Mouse (Mus musculus) gonadal fat pad, adult 2 months (tissue): Measurements from ENCODE around the gene Ntng2. TPM values are rescaled to one million over a fixed set of nuclear protein-coding genes. Genes with fewer than 3 reads are reported as not detected.

Experiments used
- DNase-seq: peaks from one replicate; pipeline ENCODE4 v3.0.0-alpha.2; 2012; ENCODE audit warnings: low read depth
- polyA plus RNA-seq: library from polyadenylated mRNA; depleted of rRNA; stranded (reverse); fragments of >200 nt; gene quantifications from 2 replicates; pipeline ENCODE4 v1.2.3, GENCODE M21; 2012; rRNA removed

The Ntng2 gene
- 18.3 and 18.8 TPM in 2 replicates for polyA plus RNA-seq

DNA sequence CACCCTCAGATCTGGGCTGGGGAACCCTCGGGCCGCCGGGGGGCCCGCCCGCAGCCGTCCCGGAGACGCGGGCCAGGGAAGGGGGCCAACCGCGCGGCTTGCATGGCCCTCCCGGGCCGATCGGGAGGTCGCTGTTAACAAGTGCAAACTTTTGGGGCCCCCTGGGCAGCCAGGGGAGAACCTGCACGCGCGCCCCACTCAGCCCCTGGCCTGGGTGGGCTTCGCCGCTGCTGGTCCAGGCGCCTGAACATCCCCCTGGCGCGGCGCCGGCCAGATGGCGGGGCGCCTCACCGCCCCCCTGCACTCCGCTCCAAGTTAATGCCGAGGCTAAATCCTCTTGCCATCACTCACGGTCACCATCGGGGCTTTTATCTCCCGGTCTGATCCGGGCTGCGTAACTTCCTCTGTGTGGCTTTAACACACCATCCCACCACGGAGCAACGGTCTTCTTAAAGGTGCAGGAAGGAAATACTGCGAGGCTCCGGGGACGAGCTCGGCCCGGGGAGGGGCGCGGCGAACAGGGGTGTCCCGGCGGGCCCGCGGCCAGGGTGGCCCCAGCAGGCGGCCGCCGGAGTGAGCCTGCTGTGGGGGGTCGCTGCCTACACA is at the start of gene Ntng2:
TSS of gene Ntng2 (minus strand) at position 407 of the 606 bp plus-strand sequence.
- DNase-seq: no peak

DNA sequence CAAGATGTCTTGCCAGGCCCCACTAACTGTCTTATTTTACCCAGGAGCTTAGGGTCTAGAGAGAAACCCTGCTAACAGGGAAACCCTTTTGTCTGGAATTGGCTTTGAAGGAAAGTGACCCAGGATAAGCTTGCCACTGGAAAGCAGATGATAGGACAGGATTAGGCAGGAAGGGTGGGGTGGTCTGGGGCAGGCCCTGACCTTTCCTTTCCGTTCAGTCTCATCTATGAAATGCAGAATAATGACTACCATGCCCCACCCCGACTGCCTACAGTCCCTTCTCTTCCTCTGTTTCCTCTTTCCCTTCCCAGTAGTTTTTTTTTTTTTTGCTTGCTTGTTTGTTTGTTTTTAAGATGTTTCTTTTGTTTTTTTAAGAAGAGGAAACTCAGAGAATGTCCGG is 42.8 kb upstream of the Ntng2 start:
- DNase-seq: no peak

DNA sequence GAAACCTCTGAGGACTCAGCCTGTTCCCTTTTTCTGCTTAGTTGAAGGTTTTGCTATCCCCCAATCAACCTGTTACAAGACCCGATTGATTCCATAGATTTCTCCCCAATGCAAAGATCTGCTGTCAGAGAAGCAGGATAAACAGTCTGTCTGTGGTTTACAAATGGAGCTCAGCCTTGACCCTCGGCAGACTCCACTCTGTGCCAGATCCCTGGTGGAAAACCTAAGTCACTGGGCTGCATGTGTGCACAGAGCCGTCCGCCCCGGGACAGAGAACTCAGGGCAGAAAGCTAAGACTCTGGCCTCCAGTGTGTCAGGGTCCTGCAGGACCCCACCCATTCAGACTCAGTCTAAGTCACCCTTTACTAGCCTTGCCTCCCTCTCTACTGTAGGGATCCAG is 34.8 kb upstream of the Ntng2 start:
- no peak for DNase-seq

DNA sequence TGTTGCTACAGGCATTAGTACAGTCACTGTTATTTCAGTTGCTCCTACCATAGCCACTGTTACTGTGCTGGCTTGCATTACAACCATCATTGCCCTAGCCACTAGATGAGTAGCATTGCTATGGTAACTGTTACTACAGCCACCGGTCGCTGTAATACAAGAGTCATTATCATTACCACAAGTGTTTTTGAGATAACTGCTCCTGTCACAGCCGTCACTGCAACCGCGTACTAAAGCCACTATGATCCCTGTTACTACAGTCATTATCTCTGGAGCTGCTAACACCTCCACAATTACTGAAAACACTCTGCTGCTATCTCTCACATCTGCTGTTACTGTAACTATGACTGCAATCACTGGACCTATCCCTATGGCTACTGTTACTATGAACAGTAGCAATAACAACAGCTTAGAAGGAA is 24.9 kb upstream of the Ntng2 start:
- no peak for DNase-seq

DNA sequence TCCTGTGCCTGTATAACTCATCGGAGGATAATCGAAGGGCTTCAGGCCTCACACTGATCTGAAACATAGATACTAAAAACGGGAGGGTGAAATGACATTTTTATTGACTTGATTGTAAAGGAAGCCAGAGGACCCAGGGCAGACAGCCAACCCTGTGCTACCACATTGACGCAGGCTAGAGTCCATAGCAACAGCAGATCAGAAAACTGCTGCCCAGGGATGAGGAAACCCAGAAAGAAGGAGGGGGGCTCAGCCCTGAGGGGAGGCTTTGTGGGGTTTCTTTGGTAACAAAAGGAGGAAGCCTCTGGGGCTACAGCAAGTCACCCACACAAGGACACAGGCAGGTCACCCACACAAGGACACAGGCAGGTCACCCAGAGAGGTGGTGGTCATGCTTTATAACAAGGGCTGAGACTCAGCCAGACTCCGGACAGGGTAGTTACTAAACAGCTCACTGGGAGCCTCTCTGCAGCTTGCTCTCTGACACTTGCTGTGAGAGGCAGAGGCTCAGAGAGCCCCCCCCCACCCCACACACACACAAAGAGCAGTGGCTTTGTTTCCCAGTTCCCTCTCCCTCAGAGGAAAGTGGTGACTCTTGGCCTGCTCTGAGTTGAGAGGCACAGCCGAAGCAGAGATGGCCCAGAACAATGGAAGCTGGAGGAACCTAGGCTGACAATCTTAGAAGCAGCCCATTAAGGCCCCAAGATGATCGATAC is 19.2 kb upstream of the Ntng2 start:
- no peak for DNase-seq

DNA sequence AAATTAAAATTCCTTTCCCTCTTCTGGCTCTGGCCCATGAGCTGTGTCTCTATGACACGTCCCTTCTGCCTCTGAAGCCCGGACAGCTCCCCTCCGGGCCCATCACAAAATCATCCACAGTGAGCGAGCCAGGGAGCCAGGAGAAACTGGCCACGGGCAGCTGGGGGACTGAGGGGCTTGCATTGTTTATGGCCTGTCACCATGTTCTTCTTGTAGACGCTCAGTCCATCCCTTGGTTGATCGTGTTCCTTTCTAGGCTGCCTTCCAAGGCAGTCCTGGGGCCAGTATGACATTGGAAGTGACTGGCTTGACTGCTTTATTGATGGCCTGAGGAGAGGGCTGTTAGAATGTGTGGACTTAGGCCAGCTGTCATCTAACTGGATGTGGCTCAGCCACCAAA is 18.3 kb upstream of the Ntng2 start:
- no peak for DNase-seq

DNA sequence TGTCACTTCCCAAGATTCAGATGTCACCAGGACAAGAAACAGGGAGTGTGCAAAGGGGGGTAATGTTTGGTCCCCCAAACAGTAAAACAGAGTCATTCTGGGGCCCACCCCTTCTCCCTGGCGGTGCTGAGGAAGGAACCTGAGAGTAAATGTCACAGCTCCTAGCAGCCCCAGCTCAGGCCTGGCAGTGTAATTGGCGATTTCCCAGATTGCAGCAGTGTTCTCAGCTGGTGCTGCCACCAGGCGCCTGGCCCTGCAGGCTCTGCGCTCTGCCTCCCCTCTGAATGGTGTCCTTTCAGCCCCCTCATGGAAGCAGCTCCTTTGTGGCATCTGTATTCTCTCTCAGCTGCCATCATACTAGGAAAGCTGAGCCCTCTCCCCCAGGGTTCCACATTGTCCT is 14.0 kb upstream of the Ntng2 start:
- DNase-seq: no peak

DNA sequence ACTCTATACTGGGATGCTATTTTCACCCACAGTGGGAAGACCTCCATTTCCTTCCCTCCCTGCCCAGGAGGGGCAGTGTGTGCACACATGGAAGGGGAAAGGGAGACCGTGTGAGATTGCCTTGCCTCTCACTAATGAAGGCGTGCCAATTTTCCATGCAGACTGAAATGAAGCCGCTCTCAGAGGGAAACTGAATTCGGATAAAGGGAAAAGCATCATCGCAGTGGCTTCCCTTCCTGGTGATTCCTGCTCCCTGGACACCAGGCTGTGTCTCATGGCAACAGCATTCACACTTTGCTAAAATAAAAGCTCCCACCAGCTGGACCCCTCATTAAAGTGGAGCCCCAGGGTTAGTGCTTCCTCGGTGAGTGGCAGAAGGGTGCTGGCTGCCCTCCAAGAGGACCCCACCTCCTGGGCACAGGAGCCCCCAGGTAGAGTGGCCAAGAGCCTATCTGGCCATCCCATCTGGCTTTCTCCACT is 9.7 kb upstream of the Ntng2 start:
- DNase-seq: no peak

DNA sequence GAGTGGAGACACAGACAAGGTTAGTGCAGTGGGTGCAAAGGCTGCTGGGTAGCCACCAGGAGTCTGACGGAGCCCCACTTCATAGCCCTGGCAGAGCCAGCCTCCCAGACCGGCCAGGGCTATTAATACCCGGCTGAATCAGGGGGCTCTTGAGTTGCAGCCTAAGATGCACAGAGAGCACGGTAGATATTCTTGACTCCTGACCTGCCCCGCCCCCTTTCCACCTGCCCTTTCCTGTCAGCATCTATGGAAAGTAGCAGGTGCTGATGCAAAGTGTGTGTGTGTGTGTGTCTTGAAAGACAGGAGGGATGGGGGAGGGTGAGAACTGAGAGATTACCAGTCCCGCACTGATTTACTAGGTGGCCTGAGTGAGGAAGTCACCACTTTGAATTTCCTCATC is 8.3 kb upstream of the Ntng2 start:
- DNase-seq: no peak

DNA sequence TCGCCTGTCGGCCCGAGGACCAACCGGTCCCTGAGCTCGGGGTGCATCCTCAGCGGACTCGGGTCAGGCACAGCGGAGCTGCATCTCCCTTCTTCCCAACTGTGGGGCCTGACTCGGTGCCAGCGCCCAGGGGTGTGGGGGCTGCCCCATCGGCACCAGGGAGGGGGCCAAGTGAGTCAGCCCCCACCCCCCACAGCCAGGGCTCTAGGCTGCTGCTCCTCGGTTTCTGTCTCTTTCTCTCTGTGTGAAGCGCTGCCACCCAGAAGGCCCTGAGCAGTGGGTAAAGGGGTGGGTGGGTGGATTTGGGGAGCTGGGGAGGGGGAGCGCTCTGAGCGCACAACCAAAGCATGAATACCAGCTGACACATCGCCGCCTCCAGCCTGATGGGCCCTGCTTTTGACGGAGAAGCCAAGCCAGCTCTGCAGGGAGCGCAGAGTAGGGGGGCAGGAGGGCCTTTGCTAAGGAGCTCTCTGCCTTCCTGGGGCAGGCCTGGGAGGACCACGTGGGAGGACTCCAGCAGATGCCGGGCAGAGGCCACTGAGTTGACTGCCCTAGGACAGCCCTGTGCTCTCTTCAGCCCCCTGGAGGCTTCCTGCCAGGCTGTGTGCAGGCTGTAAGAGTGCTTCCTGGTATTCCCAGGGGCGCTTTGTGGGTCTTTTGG is 530 bp upstream of the Ntng2 start:
- no peak for DNase-seq

DNA sequence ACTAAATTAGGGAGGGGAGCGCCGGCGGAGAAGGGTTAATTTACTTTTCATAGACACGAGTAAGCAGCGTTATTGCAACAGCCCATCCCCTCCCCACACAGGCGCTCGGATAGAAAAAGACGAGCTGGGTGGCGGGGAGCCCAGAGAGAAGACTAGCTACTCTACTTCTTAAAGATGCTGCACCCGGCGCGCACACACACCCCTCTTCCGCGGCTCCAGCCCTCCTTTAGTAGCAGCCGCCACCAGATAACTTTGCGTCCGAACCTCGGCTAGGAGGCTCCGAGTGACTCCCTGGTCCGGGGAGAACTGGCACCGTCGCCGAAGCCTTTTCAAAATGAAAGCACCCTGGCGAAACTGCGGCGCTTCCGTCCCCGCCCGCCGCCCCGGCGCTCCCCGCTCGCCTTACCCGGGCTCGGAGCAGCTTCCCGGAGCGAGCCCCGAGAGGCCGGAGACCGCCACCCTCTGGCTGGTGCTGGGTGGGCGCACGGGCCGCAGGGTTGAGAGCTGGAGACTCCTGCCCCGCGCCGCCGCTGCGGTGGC is 676 bp downstream of the Ntng2 start:
- DNase-seq: no peak

DNA sequence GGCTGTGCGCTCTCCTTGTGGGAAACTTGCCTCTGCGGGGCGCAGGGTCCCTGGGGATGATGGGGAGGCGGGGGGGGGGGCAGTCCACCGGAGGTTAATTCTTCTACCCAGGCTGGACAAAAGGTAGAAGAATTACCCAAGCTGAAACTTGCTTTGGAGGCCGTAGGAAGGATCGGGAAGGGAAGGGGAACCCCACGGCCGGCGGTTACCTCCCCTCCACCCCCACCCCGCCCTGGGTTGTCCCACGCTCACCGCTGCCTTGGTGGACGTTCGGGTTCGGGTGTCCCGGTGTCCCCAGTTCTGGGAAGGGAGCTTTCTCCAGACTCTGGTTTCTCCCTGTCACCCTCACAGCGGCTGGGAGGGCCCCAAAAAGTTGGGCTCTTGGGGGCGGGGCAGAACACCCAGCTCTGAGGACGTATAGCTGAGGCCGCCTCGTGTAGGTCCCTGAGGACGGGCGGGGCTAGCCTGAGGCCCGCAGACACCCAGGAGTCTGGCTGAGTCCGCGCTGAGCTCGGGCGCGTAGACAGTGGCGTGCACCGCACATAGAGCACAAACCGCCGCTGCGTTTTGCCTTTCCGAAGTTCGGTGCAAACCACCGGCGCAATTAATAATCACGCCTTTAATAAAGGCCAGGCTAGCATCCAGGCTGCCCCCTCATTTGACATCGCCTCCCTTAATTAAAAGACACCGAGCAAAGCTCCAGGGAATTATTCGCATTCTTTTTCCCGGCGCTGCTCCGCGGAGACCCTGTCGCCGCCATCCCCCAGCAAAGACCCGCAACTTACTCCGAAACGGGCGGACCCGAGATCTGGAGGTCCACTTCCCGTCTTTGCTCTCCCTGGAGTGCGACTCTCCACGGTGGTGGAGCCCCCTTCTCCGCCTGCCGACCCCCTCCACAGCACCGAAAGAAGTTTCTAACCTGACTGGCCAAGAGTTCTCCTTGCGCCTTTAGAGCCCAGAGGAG is 1.4 kb downstream of the Ntng2 start:
- DNase-seq: no peak

DNA sequence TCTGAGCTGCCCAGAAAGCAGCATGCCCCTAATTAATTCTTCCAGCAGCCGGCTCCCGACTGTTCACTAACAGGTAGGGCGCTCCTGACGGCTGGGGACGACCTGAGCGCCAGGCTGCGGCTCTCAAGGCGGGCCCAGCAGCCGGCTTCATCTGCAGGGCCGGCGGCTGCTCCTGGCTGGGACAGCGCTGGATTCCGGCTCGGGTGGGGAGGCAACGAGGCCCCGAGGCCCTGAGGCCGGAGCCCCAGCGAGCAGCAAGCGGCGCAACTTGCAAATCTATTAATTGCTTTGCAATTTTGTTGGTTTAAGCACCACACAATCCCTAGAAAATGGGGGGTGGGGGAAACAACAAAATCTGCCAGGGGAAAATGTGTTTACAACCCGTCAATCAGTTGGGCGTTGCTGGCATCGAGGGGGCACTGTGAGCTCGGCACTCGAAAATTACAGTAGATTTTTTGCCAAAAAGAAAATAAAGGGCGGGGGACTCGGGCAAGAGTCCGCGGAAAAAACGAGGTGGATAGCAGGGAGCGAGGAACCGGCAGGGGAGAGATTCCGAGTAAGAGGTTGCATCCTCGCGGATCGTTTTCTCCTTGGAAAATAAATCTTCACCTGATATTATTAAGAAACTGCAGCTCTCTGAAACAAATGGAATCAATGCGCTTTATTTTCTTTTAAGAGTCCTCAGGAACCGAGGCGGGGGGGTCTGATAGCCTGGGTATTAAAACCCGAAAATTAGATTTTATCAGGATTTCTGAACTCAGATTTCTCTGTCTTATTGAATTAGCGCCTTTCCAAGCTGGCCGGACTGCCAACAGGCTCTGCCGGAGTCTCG is 2.3 kb downstream of the Ntng2 start:
- DNase-seq: no peak

DNA sequence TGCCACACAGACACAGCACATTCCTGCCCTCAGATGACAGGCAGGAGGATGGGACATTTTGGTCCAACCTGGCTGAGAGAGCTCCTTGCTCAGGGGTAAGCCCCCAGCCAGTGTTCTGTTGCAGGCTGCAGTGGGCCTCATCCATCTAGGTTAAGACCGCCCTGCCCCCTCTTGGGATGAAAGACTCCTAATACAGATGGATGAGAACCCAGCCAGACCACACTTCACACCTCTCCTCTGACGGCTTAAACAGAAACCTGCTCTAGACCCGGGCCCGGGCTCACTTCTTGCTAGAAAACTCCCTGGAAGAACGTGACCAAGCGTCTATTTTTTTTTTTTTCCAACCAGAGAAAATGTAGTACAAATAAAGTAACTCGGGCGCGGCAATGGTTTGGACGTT is 3.0 kb downstream of the Ntng2 start:
- no peak for DNase-seq

DNA sequence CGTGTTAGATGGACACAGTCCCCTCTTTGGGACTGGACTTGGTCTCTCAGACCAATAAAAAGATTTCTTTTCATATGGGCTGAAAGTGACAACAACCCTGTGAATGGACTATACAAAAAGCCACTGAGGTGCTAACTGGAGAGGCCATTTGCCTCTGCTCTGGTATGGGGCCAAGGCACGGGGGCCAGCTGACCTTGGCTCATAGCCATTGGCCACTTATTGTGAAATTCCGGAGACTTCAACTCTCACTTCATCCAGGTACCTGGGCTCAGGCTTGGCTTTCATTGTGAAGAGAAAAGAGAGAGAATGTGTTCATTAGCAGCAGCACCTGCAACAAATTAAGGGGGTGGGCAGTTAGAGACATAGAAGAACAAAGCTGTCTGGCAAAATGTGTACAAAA is 4.3 kb downstream of the Ntng2 start:
- no peak for DNase-seq

DNA sequence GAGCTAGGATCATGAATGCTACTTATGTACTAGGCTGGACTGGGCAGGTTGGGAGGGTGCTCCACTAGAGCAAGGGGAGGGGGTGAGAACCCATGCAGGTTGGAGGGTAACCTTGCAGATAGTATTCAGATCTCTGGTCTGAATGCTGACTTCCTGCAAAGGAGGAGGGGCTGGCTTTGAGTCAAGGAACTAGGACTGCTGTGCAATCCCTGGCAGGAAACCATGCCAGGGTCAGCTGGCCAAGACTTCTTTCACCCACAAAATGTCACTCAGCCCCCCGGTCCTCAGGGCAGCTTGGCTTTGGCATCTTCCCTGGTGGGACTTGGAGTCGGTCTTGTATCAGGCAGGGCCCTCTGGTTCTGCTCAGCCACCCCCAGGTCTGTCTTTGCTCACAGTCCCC is 5.4 kb downstream of the Ntng2 start:
- no peak for DNase-seq

DNA sequence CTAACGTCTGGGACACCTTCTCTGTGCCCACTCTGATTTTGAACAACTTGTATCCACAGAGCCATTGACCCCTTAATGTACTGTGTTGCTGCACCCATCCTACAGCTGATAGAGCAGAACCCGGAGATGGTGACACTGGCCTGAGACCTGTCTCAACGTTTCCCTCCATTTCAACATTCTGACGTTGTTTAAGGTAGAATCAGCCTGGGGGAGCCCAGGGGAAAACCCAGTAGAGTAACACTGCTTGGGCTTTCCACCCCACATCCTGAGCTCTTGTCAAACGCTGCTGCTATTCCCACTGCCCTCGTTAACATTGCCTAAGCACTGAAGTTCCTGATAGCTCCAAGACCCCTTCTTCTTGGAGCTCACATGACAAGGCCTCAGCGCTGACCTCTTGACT is 5.9 kb downstream of the Ntng2 start:
- DNase-seq: no peak

DNA sequence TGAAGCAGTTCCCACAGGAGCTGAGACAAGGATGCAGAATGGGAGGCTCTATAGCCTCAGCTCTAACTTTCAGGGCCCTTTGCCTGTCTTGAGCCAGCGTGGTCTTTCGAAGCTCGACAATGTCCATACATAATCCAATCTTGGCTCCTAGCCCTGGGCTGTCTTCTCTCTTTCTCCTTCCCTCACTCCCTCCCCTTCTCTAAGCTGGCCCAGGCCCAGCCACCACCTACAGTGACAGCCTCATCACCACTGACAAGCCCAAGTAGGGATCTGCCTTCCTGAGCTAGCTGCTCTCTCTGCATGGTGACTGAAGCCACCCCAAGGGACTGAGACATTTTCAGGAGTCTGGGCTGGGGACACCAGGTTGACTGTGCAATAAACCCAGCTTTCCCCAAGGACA is 6.5 kb downstream of the Ntng2 start:
- DNase-seq: no peak

DNA sequence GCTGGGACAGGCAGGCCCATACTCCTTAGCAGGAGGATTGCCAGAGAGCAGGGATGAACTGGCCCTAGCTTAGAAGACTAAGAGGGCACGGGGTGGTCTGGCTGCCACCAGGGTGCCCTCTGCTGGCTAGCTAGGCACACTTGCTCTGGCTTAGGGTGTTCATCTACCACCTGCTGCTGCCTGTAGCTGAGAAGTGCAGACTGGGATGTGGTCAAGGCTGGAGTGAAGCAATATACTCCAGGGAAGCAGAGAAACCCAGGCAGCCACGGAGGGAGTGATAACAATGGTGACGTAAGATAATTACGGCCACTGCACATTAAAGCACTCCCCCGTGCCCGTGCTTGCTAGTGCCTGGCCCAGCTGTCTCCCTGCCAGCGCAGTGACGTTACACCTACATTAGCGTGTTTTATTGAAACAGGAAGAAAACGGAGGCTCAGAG is 7.4 kb downstream of the Ntng2 start:
- DNase-seq: no peak

DNA sequence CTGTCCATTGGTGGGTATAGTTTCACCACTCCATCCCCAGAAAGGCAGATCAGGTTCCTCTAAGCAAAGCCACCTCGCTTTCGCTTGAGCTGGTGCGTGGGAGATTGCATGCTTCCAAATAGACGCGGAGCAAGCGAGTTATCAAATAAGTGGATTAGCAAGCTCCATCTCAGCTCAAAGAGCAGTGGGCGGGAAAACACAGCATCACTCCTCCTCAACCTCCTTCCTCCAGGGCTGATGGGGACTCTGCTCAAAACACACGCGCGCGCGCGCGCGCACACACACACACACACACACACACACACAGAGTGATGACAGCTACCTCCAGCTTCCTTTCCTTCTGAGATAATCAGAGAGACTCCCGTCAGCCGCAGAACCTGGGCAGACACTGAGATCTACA is 13.5 kb downstream of the Ntng2 start:
- DNase-seq: no peak

DNA sequence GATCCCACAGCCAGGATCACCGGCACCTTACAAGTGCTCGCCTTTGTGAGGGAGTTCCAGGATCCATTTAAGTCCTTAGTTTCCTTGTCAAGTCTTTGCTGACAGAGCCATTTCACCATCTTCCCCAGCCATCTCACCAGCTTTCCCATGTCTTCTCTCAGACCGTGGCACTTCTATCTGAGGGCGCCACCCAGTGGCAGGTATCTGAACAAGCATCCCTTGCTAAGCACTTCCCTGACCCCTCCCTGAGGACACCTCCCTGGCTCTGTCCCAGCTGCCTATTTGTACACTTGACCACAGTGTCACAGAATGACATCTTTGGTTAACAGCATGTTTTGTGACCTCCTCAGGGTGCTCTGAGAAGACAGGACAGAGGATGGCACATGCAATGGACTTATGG is 15.2 kb downstream of the Ntng2 start:
- no peak for DNase-seq
